Mouse (Mus musculus): ENCODE data around the gene Phf19.

GRCm38 (mm10) chr2:34943556-34944120 is 29.8 kb upstream of the Phf19 start:
- TF ChIP-seq POLR2A (IDR thresholded peaks at IDR 0.05; ENCODE audit: control insufficient read depth, low read depth, low read length) (no peak), CTCF (IDR thresholded peaks at IDR 0.05; ENCODE audit: control insufficient read depth, insufficient read depth, insufficient replicate concordance, low read depth, low read length) (no peak)
